Mouse (Mus musculus) cerebellum, postnatal 25 days (tissue): ENCODE results near the gene Pmp22.

Experiments used
- DNase-seq, 2 experiments: peaks; one replicate each; pipeline ENCODE4 v3.0.0; 2021; ENCODE audit warnings: mixed read lengths in 2 of 2

Gene Pmp22

DNA sequence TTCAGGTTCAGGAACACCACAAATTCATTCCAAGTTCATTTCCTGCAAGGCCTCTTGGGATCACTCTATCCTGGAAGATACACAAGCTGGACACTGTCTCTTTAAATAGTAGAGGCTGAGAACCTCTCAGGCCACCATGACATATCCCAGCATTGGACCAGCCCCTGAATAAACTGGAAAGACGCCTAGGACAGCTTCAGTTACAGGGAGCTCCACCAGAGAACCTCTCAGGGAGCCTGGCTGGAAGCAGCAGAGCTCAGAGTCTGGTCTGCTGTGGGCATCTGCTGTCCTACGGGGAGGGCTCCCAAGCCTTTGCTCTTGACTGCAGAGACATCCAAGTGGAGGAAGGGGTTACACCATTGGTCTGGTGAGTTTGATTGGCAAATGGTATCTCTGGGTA is at the start of gene Pmp22:
Pmp22 (plus strand) TSS at position 199 of the 400 bp plus-strand sequence.
- no peak for DNase-seq

DNA sequence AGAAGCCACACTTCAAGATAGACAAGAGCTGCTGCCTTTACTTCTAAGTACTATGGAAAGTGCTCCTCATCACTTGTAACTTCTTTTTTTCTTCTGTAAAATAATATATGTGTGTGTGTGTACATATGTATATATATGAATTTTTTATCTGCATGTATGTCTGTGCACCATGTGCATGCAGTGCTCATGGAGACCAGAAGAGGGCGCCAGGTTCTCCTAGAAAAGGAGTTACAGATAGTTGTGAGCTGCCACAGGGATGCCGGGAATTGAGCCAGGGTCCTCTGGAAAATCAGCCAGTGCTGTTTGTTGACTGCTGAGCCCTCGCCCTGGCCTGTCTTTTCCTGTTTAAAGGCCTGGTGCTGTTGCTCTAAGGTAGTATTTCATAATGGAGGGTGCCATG is 44.2 kb upstream of the Pmp22 start:
- DNase-seq: no peak

DNA sequence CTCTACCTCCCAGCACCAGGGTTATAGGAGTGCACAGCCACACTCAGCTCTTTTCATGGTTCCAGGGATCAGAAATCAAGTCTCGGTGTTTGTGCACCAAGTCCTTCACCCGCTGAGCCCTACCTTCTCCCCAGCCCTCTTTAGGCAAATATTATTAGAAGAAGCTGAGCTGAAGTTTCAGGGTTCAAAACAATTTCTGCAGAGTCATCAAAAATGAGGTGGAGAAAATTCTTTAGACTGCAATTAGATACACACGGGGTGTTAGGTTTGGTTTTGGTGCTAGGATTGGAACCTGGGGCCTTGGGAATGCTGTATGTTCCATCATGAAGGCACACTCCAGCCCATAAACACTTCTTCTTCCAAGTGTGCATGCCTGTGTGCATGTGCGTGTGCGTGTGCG is 40.1 kb upstream of the Pmp22 start:
- DNase-seq: no peak

DNA sequence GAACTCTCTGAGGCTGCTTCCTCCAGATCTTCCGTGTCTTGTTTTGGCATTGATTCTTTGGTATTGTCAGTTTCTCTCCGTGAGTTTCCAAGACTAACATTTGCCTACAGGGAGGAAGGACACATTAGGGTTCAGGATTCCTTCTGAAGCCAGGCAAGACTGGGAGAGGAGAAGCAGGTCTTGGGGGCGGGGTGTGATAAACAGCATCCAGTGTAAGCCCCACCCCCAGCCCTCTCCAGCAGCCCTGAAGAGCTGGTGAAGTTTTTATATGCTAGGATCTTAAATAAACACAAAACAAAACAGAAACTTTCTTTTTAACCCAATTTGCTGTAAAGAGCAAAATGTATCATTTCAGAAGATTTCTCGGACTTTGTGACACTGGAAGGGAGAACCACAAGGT is 38.6 kb upstream of the Pmp22 start:
- no peak for DNase-seq

DNA sequence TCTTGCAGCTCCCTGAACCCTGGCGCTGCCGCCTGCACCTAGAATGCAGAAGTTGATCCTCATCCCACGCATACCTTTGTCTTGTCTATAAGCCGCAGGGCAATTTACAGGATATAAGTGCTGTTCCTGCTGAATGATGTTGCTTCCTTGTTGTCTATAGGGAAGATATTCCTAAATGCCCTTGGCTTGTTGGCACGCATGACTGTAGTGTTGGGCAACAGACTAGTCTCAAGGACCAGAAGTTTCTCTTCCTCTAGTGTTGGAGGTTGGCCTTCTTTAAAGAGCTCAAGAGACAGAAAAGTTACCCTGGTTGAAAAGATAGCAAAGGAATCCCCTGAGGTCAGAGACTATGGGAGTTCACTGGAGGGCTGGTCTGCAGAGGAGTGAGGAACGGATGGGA is 37.8 kb upstream of the Pmp22 start:
- no peak for DNase-seq

DNA sequence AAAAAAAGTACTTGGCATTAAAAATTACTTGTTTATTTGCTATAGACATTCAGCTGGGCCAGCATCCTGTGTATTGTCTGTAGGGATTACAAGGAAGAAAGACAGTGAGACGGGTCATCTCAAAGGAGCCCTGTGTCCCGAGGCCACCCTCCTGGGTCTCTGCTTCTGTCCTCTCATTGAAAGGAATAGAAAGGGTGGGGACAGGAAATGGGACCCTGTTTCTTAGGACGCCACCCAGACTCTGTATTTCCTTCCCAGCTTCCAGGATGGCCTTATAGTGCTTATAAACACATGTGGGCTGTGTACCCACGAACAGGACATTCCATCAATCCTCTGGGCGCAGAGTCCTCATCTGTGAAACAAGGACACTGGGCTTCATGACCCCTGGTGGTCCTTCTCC is 36.5 kb upstream of the Pmp22 start:
- no peak for DNase-seq

DNA sequence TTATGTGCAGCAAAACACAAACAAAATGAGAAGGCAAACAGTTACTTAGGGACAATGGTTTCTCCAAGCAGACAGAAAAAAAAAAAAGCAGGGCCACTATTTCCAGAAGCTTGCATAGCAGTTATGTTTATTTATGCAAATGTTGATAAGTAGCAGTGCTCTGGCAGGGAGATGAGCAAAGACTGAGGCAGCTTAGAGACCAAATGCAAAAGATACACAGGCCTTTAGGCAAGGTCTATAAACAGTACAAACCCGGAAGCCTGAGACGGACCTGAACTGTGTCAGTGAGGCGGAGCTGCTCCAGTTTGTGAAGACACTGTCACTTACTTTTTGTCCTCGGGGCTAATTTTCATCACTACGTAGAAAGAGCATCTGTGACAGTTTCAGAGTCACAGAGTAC is 35.2 kb upstream of the Pmp22 start:
- no peak for DNase-seq

DNA sequence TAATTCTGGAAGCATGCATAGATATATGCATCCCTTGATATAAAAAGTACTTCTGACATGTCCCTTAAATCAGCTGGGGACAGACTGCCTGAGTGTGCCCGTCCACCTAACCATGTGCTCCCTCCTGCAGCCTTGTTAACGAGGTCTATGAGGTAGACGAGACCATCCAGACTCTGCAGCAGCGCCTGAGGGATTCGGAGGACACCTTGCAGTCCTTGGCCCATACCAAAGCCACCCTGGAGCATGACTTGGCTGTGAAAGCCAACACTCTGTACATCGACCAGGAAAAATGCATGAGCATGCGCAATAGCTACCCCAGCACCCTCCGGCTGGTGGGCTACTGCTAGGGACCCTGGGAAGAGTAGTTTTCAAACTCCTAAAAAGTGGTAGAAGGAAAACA is 34.3 kb upstream of the Pmp22 start:
- no peak for DNase-seq

DNA sequence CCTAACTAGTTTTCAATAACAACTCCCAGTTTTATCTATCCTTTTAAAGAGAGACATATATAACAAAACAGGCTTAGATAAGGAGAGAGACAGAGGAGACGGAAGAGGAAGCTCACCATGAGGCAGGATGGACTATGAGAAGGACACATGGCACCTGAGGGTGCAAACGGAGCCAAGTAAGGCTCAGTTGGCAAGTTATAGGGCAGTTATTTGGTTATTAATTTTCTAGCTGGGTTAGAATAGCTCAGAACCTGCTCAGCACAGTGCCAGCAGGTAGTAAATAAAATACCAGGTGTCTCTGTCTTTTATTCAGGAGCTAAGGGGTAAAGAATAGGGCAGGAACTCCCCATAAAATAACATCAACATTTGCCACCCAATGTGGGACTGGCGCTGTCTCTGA is 30.8 kb upstream of the Pmp22 start:
- no peak for DNase-seq

DNA sequence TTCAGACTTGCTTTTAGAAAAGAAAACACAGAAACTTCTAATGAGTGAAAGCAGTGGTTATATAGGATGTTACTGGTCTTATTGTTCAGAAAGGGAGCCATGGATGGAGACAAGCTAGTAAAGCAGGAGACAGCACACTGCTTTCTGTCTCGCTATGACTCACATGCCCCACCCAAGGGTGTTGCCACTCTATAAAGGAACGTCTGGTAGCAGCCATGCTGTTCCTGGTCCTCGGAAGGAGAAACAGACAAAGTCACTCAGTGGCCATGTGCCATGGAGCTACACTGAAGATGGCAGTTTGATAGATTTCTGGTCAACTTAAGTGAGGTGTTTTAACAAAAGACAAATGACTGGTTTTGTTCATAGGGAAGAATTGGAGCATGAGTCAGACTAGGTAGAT is 29.4 kb upstream of the Pmp22 start:
- DNase-seq: no peak

DNA sequence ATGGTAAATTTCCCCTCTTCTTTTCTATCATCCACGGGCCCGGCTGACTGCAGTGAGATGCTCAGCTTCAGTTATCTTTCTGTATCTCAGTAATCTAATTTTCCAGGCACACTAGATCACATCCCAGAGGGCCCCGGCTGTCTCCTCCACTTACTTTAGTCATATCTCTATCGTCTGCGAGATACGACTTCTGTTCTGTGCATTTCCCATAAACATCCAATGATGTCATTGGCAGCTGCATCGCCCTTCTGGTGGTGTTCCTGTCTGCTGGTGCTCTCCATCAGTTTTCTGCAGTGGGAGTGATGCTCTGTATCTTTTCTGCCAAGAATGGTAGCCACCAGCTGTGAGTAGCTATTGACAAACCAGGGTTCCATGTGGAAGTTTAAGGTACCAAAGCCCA is 25.5 kb upstream of the Pmp22 start:
- DNase-seq: no peak

DNA sequence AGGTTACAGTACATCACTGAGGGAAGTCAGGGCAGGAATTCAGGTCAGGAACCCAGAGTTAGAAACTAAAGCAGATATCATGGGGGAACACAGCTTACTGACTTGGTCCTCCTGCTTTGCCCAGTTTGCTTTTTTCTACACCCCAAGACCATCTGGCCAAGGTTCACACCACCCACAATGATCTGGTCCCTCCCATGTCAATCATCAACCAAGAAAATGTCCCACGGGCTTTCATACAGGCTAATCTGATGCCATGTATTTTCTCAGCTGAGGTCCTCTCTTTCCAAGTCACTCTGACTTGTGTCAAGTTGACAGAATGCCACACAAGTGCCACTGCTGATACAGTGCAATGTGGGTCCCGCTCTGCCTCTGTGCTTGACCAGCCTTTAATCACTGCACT is 24.8 kb upstream of the Pmp22 start:
- no peak for DNase-seq

DNA sequence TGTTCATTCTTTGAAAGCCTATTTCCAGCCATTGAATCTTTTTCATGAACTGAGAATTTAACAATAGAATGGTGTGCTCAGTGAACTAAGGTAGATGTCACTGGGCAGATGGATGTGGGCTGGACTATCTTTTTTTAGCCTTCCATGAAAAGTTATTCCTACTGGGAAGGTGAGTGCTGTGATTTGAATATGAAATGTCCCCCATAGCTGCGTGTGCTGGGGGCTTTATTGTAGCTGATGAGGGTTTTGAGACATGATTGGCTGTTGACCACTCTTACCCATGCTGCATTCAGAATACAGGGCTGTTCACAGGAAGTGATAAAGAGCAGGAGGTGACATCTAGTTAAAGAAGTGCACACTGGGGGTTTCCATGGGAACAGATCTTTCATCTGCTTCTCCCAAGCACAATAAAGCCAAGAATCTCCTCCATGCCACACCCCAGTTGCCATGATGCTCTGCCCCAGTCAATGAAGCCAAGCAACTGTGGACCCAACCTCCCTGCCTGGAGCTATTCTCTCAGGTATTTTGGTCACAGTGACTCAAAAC is 19.5 kb upstream of the Pmp22 start:
- DNase-seq: no peak

DNA sequence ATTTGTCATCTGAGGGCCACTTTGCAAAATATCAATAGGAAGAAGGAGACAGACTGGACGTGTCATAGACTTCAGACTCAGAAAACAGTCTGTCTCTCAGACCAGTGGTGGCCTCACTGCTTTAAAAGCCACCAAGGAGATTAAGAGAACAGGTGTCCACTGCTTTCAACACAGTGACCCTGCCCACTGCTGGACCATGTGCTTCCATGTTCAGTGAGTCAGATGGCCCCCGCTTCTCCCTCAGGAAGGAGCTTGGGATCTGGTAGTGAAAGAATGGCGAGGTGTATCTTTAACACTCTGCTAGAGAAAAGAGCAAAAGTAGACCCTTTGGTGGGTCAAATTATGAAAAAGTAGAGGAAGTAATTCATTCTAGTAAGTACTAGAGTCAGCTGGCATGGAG is 18.5 kb upstream of the Pmp22 start:
- no peak for DNase-seq

DNA sequence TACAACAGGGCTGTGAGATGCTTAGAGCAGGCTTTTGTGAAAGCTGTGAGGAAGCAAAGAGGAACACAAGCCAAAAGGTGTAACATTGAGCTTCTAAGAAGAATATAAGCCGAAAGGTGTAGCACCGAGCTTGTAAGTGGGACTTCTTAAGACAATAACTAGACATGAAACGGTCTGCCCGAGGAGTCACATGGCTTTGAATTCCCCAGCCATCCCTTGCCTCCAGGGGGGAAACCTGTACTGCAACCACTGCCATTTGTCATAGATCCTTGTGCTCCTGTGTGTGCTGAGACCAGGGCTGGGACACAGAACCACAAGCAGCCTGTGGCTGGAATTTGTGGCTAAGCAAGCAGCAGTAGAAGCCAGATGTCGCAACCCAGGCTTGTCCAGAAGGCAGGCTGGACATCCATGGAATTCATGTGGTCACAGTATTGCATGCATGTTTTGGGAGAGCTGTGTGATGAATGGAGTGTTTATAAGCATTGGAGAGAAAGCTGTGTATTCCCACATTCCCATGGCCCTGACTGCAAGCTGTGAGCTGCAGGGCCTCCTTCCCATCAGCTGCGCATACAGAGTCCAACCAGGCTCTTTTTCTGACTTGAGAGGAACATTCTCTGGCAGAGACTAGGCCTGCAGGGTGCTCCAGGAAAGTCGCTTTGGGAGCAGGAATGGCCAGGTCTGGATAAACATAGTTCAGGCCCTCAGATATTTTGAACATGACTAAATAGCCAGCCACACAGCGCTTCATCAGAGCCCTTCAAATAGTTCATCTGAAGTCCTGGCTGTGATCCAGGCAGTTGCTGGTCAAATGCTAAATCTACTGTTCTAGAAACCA is 13.8 kb upstream of the Pmp22 start:
- DNase-seq: no peak

DNA sequence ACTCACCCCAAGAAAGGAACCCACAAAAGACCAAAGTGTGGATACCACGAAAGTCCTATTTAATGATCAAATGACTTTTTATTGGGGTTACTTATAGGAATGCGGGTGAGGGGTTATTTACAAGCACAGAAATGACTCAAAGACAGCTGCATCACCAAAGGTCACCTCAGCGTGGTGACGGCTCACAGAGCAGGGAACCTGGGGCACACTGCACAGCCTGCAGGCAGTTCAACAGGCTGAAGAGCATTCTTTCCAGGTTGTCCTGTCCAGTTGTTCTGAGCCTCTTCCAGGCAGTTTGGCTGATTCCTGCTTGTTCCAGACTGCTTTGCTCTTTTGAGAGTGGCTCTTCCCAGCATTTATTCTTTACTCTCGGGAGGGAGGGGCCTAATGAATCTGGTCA is 12.1 kb upstream of the Pmp22 start:
- DNase-seq: no peak

DNA sequence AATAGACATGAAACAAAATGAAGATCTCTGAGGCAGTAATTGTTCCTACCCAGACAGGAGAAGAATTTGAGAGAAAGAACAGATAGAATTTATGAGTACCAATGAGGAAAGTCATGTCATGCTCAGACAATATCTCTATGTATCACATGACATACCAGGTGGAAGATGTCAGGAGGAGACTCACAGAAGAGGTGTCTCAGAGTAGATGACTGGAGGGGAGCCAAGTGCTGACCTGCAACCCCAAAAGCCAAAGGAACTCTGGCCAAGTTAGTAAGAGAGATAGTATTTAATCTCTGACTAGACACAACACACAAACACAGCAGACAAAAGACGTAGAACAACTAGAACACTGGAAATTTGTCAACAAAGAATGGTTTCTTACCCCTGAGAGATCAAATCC is 11.5 kb upstream of the Pmp22 start:
- DNase-seq: no peak

DNA sequence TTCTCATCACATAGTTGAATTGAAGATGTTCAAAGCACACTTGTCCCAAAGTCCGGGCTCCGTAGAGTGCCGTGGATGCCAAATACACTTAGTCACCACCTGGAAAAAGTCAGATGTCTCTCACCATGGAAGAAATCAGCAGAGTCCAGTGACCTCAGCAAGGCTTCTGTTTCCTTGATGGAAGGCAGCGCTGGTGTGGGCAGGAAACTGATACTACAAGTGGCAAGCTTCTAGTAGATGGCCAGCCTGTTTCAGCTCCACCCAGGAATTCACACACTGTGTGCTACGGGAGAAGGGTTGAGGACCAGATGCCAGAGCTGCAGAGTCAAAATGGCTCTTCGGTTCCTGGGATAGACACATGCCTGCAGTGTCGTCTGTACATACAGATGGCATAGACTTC is 9.0 kb upstream of the Pmp22 start:
- DNase-seq: no peak

DNA sequence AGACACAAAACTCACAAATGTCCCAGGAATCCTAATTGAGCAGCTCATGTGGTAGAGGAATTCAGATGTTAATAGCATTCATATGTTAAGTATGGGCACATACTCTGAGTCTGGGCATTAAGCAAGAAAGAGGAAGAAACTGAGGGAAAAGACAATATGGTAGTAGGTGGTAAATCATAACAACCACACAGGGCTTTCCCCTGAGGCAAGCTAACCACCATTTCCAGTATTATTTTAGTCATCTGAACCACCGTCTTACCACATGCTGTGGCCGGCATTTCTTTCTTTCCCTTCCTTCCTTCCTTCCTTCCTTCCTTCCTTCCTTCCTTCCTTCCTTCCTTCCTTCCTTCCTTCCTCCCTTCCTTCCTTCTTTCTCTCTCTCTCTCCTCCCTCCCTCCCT is 6.5 kb upstream of the Pmp22 start:
- DNase-seq: no peak

DNA sequence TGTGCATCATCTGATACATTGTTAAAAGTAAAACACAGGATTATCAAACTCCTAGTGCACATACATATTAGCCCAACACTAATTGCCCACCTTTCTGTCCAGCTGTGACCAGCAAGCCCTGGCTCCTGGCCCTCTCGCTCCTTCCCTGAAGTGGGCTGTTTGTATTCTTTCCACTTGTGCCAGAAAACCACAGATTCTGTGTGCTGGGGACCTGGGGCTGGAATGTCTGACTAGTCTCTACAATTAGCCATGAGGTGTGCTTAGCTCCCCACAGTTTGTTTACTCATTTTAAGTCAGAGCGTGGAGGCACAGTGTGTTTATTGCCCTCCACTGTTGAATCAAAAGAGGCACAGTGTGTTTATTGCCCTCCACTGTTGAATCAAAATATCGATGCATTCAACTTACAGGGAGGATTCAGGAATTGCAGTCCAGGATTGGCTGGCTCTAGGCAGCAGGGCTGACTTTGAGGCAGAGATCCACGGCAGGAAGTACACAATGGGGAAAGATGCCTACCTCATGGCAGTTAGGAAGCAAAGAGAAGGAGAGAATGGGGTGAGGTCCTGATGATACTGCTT is 5.9 kb upstream of the Pmp22 start:
- no peak for DNase-seq

DNA sequence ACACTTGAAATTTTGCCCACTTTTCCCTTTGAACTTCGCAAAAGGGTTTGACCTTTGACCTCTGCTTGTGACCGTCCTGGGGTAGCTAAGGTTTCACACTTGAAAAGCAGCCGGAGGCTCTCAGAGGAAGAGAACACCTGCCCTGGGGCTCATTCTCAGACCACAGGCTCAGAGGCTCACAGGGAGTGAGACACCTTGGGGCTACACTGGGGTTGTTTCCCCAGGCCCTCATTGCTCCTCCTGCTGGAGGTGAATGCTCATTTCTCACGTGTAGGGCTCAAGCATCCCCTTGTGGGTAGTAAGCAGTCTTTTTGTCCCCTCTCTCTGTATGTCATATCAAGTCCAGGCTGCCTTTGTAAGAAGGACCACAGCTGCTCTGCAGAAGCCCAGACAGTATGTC is 4.5 kb upstream of the Pmp22 start:
- DNase-seq: no peak

DNA sequence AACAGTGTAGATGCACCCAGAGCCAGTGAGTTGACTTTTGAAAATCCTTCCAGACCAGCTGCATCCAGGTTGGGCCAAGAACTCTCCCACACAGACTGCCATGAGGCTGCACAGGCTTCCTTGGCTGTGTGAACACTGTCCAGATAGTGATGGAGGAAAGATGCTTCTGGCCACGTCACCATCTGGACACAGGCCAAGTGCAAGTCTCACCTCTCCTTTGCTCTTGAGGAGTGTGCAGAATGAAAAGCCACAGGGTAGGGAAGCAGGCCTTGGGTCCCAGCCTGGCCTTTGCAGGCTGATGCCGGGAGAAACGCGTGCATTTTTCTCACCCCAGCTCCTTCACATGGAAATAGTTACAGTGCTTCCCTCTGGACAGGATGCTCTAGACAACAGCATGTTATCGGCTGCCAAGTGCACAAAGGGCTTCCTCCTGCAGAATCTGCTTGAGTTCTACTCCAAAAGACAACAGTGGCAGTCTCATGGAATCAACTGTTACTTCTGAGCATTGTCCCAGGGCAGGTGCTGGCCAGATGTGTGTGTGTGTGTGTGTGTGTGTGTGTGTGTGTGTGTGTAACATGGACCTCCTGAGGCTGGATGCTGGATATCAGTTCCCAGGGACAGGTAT is 2.8 kb upstream of the Pmp22 start:
- peak in 1 of 2 experiments; percentile 21 for DNase-seq

DNA sequence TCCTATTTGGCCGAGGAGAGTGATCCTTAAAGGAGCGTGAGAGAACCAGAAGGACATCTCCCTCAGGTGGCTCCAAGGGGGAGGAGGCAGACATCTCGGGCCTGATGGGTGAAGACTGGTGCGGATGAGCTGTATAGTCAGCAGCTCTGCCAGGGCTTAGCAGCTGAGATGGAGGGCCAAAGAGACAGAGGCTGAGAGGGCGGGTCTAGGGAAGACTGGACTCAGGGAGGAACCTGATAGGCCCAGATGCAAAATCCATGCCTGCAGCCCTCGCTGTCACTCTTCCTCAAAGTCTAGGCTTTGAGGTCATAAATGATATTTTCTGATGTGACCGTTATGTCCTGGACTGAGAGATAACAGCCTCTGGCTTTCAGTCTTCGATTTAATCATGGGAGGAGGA is 1.8 kb upstream of the Pmp22 start:
- DNase-seq: no peak

DNA sequence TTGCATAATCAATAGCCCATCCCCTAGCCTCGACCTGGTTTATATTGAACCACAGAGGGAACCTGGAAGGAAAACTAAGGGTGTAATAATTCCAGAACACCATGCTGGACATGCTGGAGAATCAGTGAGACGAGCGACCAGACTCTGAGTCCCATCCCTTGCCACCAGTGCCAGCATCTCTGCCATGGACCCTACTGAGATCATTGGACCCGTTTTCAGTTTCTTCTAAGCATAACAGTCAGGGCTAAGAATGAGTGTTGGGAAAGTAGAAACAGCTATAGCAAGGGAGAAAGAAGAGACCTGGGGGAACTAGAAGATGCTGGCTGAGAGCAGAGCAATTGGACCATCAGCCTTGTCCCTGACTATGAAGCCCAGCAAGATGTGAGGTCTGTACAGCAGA is 1.3 kb upstream of the Pmp22 start:
- DNase-seq: no peak
